Mouse (Mus musculus) T-cell, adult 2 months (primary cell): Measurements from ENCODE around the gene Mtf1.

Experiments
- DNase-seq: peaks from one replicate; pipeline ENCODE4 v3.0.0; 2022; ENCODE audit warnings: low spot score

Mtf1 gene

GRCm38 (mm10) chr4:124856294-124856693 is 54.4 kb downstream of the Mtf1 start:
- no peak for DNase-seq

- no peak for DNase-seq
Observed at GRCm38 (mm10) chr4:124858370-124858769, 56.5 kb downstream of the Mtf1 start.

GRCm38 (mm10) chr4:124860446-124860845 is 58.5 kb downstream of the Mtf1 start:
- peak; percentile 11 for DNase-seq

- no peak for DNase-seq
Observed at GRCm38 (mm10) chr4:124861283-124862188, 59.6 kb downstream of the Mtf1 start, which contains the start of gene Maneal. Maneal (minus strand) TSS chr4:124862171.

GRCm38 (mm10) chr4:124872719-124873118 is 70.8 kb downstream of the Mtf1 start:
- DNase-seq, result no peak

GRCm38 (mm10) chr4:124880599-124880998 is 78.7 kb downstream of the Mtf1 start, which contains the start of gene Epha10:
Epha10 (plus strand) TSS chr4:124880899.
- DNase-seq, result no peak

- no peak for DNase-seq
Observed at GRCm38 (mm10) chr4:124881341-124881908, 79.5 kb downstream of the Mtf1 start.

- DNase-seq, result no peak
Observed at GRCm38 (mm10) chr4:124882151-124882729, 80.3 kb downstream of the Mtf1 start.

GRCm38 (mm10) chr4:124888702-124889101 is 86.8 kb downstream of the Mtf1 start:
- DNase-seq, result no peak

GRCm38 (mm10) chr4:124889935-124890334 is 88.0 kb downstream of the Mtf1 start:
- no peak for DNase-seq

GRCm38 (mm10) chr4:124890831-124891230 is 88.9 kb downstream of the Mtf1 start:
- DNase-seq, result no peak

- no peak for DNase-seq
Observed at GRCm38 (mm10) chr4:124893769-124894168, 91.9 kb downstream of the Mtf1 start.

- no peak for DNase-seq
Observed at GRCm38 (mm10) chr4:124894508-124895428, 92.9 kb downstream of the Mtf1 start.

GRCm38 (mm10) chr4:124898428-124898827 is 96.5 kb downstream of the Mtf1 start:
- no peak for DNase-seq
